Mouse (Mus musculus): ENCODE results near the gene Fbxl17. TPM values are rescaled to one million over a fixed set of nuclear protein-coding genes. Genes with fewer than 3 reads are reported as not detected.

Gene Fbxl17
- total RNA-seq, 4 experiments from 2014 or later = 46.7 to 63.6 (median 51.9) TPM

GRCm38 (mm10) chr17:63114399-63115085 lies 385.3 kb downstream of the Fbxl17 start:
- no peak for DNase-seq (ENCODE audit: low spot score in 2 of 2)

DNA sequence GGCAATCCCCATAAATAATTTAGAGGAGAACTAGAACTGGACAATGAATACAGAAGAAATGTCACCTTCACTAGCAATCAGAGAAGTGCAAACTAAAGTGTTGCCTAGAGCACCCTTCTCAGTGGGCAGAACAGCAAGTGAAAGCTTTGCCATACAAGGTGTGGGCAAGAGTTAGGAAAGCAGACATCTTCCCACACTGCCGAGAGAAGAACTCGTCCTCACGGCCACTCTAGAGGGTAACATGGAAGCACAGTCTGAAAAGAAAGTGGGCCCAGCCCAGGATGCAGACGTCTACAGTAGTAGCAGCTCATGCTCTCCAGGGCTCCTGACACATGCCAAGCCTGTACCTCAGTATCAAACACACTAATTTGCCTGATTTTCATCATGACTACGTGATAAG lies 387.0 kb downstream of the Fbxl17 start:
- no peak for DNase-seq (ENCODE audit: low spot score in 2 of 2)

GRCm38 (mm10) chr17:63110994-63111393 lies 388.8 kb downstream of the Fbxl17 start:
- no peak for DNase-seq (ENCODE audit: low spot score in 2 of 2)

DNA sequence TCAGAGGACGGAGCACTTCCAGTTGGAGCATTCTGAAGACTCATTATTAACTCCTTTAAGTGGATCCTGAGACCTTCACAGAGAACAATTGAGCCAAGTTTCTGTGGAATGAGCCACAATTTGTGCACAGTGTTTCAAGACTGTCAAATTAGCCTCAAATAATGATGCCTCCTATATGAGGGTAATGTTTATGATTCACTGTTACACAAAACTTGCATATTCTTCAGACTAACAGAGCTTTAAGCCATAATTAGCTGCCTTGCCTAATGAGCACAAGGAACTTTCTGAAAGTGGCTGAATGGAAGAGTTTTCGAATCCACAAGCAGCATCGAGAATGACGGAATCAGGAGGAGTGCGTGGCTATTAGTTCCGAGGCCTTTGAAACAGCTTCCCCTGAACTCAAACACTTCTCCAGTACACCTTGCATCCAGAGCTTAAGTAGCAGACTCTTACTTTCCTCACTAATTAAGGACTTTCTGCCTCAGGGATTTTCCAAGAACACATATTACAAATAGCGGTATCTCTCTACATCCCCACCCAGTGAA lies 389.5 kb downstream of the Fbxl17 start:
- DNase-seq (ENCODE audit: low spot score in 2 of 2) = no peak

GRCm38 (mm10) chr17:63108035-63108434 lies 391.8 kb downstream of the Fbxl17 start:
- no peak for DNase-seq (ENCODE audit: low spot score in 2 of 2)

DNA sequence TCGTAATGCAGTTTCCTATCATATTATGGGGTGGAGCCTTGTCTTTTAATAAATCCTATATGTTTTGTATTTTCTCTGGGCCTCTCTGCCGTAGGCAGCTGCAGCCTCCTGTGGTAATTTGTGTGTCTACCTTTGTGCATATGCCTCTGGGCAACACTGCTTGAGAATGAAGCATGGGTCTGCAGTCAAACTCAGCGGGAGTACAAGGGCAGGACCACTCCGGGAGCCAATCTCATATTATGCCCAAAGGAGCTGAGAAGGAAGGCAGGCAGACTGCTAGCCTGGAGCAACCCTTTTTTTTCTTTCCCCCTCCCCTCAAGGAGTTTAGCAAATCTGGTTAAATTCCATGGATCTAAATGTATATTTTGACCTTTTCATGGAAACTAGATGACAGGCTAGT lies 392.3 kb downstream of the Fbxl17 start:
- DNase-seq (ENCODE audit: low spot score in 2 of 2) = no peak

DNA sequence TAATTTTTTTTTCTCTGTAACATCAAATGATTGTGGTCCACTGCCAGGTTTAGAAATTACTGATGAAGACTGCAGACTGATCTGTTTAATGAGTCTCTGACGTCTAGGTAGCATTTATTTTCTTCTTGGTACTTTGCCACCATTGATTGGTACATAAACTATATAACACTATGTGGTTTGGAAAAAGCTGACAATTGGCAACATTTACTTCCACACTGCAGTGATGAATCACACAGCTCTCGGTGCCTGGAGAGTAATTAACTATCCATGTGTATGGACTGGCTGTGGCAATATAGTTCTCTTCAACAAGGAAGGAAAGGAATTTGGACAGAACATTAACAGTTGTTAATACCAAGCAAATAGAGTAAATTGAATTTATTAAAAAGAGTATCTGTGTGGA lies 404.3 kb downstream of the Fbxl17 start:
- no peak for DNase-seq (ENCODE audit: low spot score in 2 of 2)

DNA sequence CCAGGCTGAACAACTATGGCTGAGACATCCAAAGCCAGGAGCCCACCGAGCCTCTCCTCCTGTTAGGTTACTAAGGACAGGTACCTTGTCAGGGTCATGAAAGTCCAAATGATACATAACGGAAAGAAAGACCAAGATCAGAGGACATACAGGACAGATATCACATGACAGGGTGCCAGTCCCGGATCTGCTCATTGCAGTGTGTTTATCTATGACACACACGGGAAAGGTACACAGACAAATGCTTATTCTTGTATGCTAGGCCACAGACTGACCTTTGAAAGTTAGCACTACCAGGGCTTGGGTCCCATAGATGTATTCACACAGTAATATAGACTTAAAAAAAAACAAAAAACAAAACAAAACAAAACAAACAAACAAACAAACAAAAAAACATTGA lies 404.8 kb downstream of the Fbxl17 start:
- DNase-seq (ENCODE audit: low spot score in 2 of 2) = no peak

- DNase-seq (ENCODE audit: low spot score in 2 of 2) = no peak
These were observed 406.6 kb downstream of the Fbxl17 start for GRCm38 (mm10) chr17:63093184-63093583.

- no peak for DNase-seq (ENCODE audit: low spot score in 2 of 2)
These were observed 407.0 kb downstream of the Fbxl17 start for GRCm38 (mm10) chr17:63092774-63093173.

- no peak for DNase-seq (ENCODE audit: low spot score in 2 of 2)
These were observed 409.7 kb downstream of the Fbxl17 start for GRCm38 (mm10) chr17:63090112-63090511.

DNA sequence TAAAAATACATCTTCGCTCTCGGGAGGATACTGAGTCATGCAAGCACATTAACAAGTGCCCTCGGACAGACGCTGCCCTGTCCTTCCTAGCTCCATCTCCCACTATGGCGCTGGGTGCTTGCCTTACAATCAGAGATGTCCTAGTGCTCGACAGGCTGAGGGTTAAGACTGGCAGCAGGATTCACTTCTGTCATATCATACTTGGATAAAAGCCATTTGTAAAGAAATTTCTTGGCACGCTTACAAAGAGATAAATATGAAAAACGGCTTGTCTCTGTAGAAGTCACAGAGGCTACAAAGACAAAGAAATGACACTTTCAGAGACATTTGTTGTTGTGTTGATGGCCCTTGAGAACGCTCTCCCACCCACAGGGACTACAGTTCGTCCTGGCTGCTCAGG lies 412.6 kb downstream of the Fbxl17 start:
- no peak for DNase-seq (ENCODE audit: low spot score in 2 of 2)

GRCm38 (mm10) chr17:63086526-63086925 lies 413.3 kb downstream of the Fbxl17 start:
- DNase-seq (ENCODE audit: low spot score in 2 of 2) = no peak

DNA sequence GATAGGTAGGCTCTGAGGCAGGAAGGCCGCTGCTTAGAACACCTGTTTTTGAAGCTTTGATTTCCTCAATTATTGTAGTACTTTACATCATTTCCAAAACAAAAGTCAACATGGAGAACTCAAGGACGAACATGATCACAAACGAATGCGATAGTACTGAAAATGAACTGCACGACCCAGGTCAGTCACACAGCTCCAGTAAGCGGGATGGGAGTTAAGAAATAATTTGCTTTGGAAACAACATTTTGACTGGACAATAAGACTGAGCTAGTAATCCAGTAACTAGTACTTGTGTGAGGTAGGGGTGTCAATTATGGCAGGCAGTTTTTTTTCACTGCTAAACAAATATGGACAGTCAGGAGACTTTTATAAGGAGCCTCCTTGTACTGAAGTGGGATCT lies 414.6 kb downstream of the Fbxl17 start:
- no peak for DNase-seq (ENCODE audit: low spot score in 2 of 2)

DNA sequence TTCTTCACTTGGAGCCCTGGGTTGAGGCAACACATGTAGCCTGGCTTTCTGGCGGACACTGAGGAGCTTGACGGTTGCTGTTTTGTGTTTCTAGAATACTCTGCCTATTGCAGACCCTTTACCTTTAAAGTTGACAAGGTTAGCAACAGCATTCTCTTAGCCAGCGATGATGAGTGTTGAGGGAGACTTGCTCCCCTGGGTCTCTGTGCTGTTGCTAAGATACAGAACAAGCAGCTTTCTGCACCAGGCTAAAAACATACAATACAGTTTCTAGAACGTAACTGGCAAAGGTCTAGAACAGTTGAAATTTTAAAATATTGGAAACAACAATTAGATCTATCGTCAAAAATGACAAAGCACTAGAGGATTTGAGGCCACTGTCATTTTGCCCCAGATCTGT lies 420.7 kb downstream of the Fbxl17 start:
- no peak for DNase-seq (ENCODE audit: low spot score in 2 of 2)

GRCm38 (mm10) chr17:63077509-63077908 lies 422.3 kb downstream of the Fbxl17 start:
- DNase-seq (ENCODE audit: low spot score in 2 of 2) = no peak

- no peak for DNase-seq (ENCODE audit: low spot score in 2 of 2)
These were observed 423.2 kb downstream of the Fbxl17 start for GRCm38 (mm10) chr17:63076661-63077060.

DNA sequence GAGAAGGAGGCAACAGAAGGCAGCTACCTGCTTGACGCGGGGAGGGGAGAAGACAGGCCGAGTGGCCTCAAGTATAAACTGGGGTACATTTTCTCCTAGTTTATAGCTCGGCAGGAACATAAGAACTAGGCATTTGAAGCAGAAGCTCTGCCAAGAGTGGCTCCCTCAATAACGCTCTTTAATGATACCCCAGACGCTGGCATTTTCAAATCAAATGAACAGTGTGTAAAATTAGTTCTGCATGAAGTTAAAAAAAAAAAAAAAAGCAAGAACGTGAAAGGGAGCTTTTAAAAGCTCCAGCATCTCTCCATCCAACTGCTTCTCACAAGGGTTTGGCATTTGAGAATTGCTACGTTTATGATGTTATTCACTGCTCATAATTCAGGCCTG lies 423.8 kb downstream of the Fbxl17 start:
- no peak for DNase-seq (ENCODE audit: low spot score in 2 of 2)

- no peak for DNase-seq (ENCODE audit: low spot score in 2 of 2)
These were observed 424.5 kb downstream of the Fbxl17 start for GRCm38 (mm10) chr17:63075091-63076036.

GRCm38 (mm10) chr17:63073342-63073741 lies 426.5 kb downstream of the Fbxl17 start:
- no peak for DNase-seq (ENCODE audit: low spot score in 2 of 2)

DNA sequence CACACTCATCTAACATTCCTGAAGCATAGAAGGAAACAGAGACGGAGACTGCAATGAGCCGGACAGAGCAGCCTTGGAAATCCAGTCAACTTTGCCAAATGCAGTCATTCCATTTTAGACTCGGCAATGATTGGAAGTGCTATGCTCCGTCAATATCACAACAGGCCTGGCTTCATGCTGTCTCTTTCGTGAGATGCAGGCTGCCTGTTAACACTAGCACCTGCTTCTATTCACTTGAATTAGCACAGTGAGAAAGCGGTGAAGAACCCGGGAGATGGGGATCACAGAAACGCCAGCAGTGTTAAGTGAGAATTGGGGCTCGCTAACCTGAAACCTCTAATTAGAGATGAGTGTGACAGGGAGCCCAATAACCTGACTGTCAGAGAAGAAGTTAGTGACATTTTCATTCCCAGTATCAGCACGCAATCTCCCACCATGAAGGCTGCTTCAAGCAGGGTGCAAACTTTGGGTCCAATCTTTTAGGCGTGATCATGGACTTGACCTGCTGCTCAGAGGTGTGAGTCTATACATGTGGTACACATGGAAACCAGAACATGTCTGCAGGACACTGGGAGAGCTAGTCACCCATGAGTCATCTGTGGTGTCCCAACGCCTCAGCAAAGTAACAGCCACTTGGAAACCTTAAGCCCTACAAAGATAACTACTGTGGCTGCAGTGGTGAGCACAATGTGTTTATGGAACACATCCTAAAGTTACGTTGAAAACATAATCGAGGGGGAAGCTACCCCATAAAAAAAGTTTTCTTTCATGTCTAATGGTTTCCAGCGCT lies 428.5 kb downstream of the Fbxl17 start:
- DNase-seq (ENCODE audit: low spot score in 2 of 2) = no peak

Measured in gastrocnemius, adult 8-10 months (tissue).